Mouse (Mus musculus) spleen, adult 2 months (tissue): ENCODE measurements around the gene Tdo2.

Source experiments
- CTCF ChIP-seq: fragments of 200-500 bp; IDR thresholded peaks from 2 replicates; pipeline ENCODE4 v1.5.1; 2011; ENCODE audit warnings: mild to moderate bottlenecking, inconsistent platforms; ENCODE audit not compliant: insufficient read depth, insufficient read length, insufficient replicate concordance; ENCODE audit errors: extremely low read depth
- POLR2A ChIP-seq: fragments of 200-500 bp; IDR thresholded peaks from 2 replicates; pipeline ENCODE4 v1.6.1; 2011; ENCODE audit warnings: low read depth, low read length, inconsistent platforms

DNA sequence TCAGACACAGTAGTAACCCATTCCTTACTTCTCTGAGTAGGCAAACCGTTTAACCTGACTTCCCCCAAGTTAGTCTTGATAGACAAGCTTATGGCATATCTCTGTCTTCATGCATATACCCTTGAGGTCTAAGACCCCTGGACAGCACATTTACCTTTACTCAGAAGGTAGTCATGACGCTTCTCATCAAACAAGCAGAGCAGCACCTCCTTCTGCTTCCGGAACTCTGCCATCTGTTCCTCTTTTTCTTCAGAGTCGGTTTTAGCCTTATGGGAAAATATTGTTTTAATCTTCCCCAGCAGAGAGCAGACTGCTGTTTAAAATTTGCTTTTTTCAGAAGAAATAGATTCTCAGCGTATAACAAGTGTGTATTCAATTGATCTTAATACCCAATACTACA is 12.2 kb downstream of the Tdo2 start:
- TF ChIP-seq CTCF (no peak), POLR2A (no peak)
